Mouse (Mus musculus) layer of hippocampus, adult 2 months (tissue): Measurements from ENCODE around the gene Agt. TPM values are rescaled to one million over a fixed set of nuclear protein-coding genes. Genes with fewer than 3 reads are reported as not detected.

Experiments
- DNase-seq, 2 experiments: peaks; one replicate each; pipeline ENCODE4 v3.0.0; 2022; ENCODE audit warnings: low spot score in 2 of 2
- H3K27ac ChIP-seq: fragments of 200-600 bp; 2 replicates; pipeline ENCODE4 v1.8.1; 2022
- H3K4me3 ChIP-seq: fragments of 200-600 bp; 2 replicates; pipeline ENCODE4 v1.8.1; 2022; ENCODE audit warnings: mild to moderate bottlenecking
- CTCF ChIP-seq: fragments of 200-600 bp; conservative IDR thresholded peaks from 2 replicates; pipeline ENCODE4 v1.8.1; 2022; ENCODE audit warnings: antibody characterized with exemption, mild to moderate bottlenecking, moderate library complexity
- total RNA-seq, 2 experiments: library from RNA; stranded (reverse); gene quantifications; 2 replicates each; pipeline ENCODE4 v1.2.3; 2021

The Agt gene
- total RNA-seq, 2 experiments from 2014 or later, result 29.9 to 33.9 TPM

DNA sequence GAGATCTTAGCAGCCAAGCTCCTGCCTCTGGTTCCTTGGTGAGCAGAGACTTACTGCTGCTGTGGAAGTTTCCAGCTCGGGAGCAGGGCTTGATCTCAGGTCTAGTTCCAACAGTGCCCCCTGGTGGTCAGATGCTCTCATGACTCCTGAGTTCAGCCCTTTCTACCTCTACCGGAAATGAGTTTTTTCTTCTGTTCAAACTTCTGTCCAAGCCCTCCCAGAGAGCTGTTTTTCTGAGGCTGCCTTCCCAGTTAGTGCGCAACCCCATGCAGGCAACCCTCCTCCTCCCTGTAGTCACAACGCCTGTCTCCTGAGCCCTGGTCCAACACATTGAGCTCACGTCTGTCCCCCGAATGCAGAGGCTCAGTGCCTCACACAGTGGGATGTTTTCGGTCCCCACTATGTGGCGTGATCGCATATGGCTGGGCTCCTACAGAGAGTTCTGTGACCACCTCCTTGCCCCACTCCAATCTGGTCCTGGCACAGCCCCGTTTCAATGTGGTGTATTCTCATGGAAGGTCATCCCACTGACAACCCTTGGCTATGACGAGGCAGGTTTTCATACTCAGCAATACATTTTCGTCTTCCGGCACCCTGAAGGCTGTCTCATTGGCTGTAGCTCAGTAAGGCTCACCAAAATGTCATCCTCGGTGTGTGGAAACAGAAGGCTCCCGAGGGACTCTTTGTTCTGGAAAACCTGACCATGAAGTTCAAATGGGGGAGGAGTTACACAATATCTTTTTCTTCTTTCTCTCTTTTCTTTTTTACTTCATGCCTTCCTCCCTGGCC lies 4.2 kb upstream of the Agt start:
- TF ChIP-seq CTCF, result peak; percentile 93
- DNase-seq, result peak; percentile 90 to 96
- Histone ChIP-seq H3K27ac (peak overlapping the region; percentile 81), H3K4me3 (no peak overlapping the region)

DNA sequence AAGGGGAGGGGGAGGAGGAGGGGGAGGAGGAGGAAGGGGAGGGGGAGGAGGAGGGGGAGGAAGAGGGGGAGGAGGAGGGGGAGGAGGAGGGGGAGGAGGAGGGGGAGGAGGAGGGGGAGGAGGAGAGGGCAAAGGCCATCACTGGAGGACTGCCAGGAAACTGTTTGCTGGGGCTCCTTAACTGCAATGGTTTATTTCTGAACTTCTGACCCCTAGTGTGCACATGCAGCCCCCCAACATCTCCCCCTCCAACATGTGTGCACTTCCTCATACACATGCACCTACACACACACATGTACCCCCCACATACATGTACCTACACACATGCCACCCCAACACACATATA lies 2.9 kb upstream of the Agt start:
- no peak for DNase-seq
- Histone ChIP-seq H3K4me3 (no peak overlapping the region), H3K27ac (no peak overlapping the region)
- TF ChIP-seq CTCF, result no peak

DNA sequence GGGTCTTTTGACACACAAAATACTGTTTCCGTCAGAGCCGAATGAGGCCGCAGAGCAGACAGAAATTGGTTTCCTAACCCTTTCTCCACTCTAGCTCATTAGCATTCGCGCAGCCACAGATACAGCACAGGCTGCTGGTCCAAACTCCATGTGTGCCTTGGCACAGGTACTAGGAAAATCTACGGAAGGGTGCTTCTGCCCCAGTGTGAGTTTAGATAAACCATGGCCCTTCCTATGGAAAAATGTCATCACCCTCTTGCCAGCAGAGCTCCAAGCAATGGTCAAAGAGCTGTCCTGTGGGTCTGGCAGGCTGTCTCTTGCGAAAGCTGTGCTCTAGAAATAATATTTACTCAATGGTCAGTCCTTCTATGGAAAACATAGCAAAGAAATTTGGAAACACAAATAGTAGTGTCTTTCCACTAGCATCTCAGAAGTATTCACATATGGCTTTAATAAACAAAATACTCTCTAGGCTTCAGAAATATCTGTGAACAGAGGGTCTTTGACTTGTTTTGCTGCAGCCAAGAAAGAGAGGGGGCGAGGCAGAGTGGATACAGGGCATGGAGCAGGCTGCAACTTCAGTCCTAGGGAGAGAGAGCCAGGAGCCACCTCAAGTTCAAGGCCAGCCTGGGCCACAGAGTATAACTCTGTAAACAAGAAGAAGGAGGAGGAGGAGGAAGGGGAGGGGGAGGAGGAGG lies 2.4 kb upstream of the Agt start:
- Histone ChIP-seq H3K27ac (peak overlapping the region; percentile 89), H3K4me3 (no peak overlapping the region)
- no peak for TF ChIP-seq CTCF
- no peak for DNase-seq

DNA sequence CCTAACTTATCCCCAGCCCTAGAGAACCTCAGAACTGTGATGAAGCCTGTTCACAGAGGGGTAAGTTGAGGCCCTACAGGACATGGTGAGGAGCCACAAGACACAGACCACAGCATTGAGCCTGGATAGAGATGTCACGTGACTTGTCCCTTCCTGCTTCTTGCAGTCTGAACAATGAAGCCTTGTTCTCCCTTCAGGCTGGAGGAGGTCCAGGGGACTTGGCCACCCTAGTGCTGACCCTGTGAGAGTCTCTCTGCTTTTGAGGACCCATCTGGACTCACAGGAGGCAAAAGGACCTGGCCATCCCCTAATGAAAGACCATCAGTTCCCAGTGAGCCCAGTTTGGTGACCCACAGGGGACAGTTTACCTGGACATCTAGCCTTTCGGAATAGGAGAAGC lies 406 bp downstream of the Agt start:
- peak; percentile 59 to 74 for DNase-seq
- peak overlapping the region; percentile 89 for H3K27ac ChIP-seq

DNA sequence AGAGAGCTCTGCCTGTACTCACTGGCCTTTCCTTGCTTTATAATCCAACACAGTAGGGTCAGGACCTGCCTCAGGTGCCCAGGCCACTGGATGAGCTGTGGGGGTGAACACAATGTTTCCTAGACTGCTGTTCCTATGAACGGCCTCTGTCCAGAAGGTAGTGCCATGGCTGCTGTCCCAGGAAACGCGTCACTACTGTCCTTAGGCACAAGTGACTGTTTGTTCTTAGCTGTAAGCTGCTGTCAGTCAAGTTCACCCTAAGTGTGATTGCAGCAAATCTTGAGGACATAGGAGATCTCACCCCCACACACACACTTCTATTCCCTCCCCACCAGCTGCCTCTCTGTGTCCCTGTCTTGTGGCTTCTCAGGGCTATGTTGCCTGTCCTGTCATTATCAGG lies 1.9 kb downstream of the Agt start:
- Histone ChIP-seq H3K4me3 (no peak overlapping the region), H3K27ac (peak overlapping the region; percentile 89; the same call in 1 of the 2 replicates)
- DNase-seq, result no peak
- no peak for TF ChIP-seq CTCF

More for the DNA sequence above, 406 bp downstream of the Agt start:
- TF ChIP-seq CTCF, result no peak
- H3K4me3 ChIP-seq, result no peak overlapping the region; the same call in 1 of the 2 replicates

DNA sequence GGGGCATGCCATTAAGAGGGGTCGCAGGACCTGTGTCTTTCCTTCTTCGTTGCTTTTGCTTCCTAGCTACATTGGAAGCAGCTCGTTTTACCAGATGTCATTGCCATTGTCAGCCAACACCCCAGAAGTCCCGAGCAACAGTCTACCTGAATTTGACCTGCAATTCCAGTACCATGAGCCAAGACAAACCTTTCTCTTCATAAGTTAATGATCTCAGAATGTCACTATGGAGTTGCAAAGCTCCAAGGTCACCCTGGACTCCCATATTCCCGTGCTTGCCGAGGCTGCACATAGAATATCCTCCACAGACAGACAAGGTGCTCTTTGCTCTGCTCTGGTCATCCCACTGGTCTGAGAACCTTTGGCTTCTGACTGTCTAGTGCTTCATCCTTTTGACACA lies 2.4 kb downstream of the Agt start:
- no peak for DNase-seq
- no peak overlapping the region for H3K4me3 ChIP-seq
- TF ChIP-seq CTCF, result no peak
- peak overlapping the region; percentile 89; the same call in 1 of the 2 replicates for H3K27ac ChIP-seq

DNA sequence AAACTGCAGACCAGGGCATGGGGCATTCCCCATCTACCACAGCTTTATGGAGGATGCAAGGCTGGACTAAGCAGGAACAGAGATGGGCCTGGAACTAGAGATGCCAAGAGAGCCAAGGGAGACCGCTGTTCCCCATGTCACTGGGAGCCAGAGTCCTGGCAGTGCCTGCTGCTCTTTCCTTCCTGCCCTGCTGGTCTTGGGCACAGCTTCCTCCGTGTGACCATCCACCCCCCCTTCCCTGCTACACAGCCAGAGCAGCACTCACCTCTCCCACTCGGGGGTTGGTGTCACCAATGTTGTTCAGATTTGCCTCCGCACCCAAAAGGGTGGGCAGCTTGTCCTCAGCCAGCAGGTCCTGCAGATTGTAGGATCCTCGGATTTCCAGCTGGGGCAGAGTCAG lies 12.0 kb downstream of the Agt start:
- TF ChIP-seq CTCF, result no peak
- Histone ChIP-seq H3K27ac (peak overlapping the region; percentile 96), H3K4me3 (no peak overlapping the region)
- DNase-seq, result no peak

DNA sequence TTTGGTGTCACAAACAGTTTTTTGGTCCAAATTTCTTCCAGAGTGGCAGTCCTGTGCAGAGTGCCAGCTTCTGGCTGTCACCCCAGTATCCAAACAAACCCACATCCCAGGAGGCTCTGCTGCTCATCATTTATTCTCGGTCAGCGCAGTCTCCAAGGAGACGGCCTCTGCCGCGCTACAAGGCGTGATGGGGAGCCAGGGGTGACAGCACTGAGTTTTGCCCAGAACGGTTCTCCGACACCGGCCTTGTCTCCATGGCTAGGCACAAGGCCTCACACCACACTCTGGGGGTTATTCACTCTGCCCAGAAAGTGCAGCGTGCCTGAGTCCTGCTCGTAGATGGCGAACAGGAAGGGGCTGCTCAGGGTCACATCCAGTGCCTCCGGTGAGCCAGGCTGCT lies 12.8 kb downstream of the Agt start:
- TF ChIP-seq CTCF, result no peak

DNA sequence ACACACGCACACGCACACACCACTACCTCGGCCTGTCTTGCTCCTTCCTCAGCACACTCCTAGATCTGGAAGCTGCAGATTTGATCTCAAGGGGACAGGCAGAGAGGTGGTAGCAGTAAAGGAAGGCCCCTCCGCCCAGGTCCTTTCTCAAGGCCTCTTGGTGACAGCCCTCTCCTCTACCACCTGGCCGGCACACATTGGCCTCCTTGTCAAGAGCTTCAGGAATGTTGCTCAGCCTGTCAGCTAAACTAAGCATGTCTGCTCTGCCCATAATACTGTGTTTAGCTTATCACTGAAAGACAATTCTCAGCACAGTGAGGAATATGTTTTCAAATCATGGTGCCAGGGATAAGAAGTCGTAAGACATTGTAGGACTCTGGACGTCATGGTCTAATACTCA lies 13.3 kb downstream of the Agt start:
- Histone ChIP-seq H3K4me3 (no peak overlapping the region), H3K27ac (peak overlapping the region; percentile 96)
- TF ChIP-seq CTCF, result no peak
- no peak for DNase-seq

More for the DNA sequence above, 12.8 kb downstream of the Agt start:
- Histone ChIP-seq H3K27ac (peak overlapping the region; percentile 96), H3K4me3 (no peak overlapping the region)
- DNase-seq, result peak; percentile 65 to 86

DNA sequence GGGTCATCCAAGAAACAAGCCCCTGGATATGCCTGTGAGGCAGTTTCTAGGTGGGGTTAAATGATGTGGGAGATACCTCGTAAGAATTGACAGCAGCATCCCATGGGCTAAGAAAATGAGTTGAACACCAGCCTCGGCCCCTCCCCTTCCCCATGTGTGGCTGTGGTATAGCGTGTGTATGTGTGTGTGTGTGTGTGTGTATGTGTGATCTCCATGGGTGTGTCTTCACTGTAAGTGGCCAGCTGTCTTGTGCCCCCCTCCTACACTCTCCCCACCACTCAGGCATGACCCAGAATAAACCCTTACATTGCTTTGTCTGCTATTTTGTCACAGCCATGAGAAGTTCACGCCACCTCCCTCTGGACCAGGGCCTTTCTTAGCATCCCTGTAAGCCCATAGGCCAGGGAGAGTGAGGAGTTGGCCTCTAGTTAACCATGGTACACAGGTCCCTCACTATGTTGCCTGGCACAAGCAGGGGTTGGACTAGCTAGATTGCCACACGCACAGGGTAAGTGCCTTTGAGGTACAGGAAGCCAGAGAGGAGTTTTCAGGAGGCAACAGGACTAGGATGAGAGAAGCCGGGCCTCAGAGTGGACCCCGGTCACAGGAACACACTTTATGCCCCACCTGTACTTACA lies 14.3 kb downstream of the Agt start:
- DNase-seq, result no peak
- no peak for TF ChIP-seq CTCF
- H3K27ac ChIP-seq, result peak overlapping the region; percentile 73
- H3K4me3 ChIP-seq, result no peak overlapping the region

DNA sequence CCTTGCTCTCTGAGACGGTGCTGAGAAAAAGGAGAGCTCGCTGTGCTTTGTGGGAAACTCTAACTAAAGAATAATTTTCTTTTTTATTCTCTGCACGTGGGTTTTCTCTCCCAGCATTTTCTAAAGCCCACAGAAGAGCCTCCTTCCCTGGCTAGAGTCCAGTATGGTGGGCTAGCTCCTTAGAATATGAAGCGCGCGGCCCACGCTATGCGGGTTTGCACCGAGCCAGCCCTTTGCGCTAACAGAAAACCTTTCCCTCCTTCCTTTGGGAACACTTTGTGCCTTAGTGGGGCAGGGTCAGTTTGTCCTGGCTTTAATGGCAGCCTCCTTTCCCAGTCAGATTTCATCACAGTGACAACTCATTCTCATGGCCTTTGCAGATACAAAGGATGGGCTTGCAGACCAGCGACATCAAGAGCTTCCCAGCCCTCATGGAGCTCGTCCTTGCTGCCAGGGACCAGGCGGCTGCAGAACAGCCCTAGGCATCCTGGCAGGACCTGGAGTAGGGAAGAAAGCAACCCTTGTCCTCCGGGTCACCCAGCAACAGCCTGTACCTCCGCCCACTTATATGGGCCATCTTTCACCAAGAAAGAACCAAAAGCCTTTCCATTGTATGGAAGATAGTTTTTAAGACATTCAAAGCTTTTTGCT lies 18.4 kb downstream of the Agt start:
- TF ChIP-seq CTCF, result no peak
- Histone ChIP-seq H3K4me3 (no peak overlapping the region), H3K27ac (peak overlapping the region; percentile 80)
- no peak for DNase-seq

DNA sequence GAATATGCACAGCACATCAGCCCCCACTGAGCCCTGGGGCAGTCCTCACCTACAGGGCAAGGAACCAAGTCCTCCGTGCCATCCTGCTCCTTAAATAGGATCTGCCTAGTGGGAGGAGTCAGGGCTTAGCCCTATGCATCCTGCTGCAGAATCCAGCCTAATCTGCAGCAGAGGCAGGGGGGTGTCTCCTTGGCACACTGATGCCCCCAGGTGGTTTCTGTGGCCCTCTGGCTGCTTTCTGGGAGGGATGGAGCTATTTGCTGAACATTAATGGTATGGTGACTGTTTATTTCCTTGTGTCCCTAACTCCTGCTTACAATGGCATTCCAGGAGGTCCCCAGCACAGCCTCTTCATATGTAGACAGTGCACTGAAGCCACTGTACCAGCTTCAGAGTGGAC lies 21.3 kb downstream of the Agt start:
- peak; percentile 57 for TF ChIP-seq CTCF
- DNase-seq, result no peak
- peak overlapping the region; percentile 36; the same call in 1 of the 2 replicates for H3K27ac ChIP-seq
- no peak overlapping the region for H3K4me3 ChIP-seq

DNA sequence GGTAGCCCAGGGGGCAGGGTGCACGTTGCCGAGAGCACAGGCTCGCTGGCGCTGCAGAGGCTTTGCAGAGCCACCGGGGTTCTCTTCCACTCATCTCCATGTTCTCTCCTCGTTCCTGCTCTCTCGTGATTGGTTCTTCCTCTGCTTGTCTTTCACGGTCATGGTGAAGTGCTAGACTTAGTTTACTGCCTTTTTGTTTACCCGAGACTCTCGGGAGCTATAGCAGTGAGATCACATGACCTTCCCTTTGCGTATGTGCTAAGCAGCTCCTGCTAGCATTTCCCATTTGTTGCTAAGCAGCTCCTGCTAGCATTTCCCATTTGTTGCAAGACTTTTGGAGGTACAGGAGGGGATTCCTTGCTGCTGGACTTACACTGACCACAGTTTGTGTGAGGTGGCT lies 22.2 kb downstream of the Agt start:
- no peak overlapping the region for H3K4me3 ChIP-seq
- H3K27ac ChIP-seq, result peak overlapping the region; percentile 48
- no peak for TF ChIP-seq CTCF
- no peak for DNase-seq
